In the genomic region with DNA sequence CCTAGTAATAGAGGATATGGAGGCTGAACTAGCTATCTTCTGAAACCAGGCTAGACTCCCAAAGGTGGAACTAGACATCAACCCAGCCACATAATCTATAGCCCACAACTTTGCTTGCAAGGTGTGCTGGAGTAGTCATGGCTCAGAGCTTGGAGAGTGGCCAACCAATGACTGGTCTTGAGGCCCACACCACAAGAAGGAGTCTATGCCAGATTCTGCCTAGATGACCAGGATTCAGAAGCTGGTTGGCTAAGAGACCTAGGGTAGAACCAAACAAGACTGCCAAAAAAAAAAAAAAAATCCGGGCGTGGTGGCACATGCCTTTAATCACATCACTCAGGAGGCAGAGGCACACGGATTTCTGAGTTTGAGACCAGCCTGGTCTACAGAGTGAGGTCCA, we compare ENCODE assay signal across 31 mouse cellular contexts.
"Had no signal": no experiment of that assay in that cellular context is flagged by ENCODE, and none has a peak within 500 bp of the region (broad histone marks: within the 10 kb centered on the region; RNA-seq: fewer than 3 reads in every experiment).

No protein-coding gene starts in this region.

- H3K9ac ChIP-seq: limb, embryonic 12.5 days; limb, embryonic 13.5 days; limb, embryonic 15.5 days; liver, embryonic 12.5 days; liver, embryonic 13.5 days; liver, embryonic 14.5 days; liver, embryonic 15.5 days; liver, postnatal 0 days; lung, embryonic 14.5 days; lung, embryonic 15.5 days; midbrain, embryonic 12.5 days; midbrain, embryonic 13.5 days; midbrain, embryonic 15.5 days; neural tube, embryonic 12.5 days had no signal

- H3K9me3 ChIP-seq: limb, embryonic 10.5 days; limb, embryonic 15.5 days; liver, embryonic 13.5 days; lung, embryonic 15.5 days; midbrain, embryonic 15.5 days had no signal

- H3K27me3 ChIP-seq: limb, embryonic 12.5 days; limb, embryonic 13.5 days; limb, embryonic 15.5 days; liver, embryonic 12.5 days; liver, embryonic 13.5 days; liver, embryonic 15.5 days; lung, embryonic 15.5 days; megakaryocyte, embryonic 14.5 days; midbrain, embryonic 12.5 days; midbrain, embryonic 13.5 days; midbrain, embryonic 15.5 days; neural tube, embryonic 12.5 days had no signal

- H3K36me3 ChIP-seq: limb, embryonic 10.5 days; limb, embryonic 12.5 days; limb, embryonic 13.5 days; limb, embryonic 15.5 days; liver, embryonic 12.5 days; liver, embryonic 13.5 days; liver, embryonic 15.5 days; lung, embryonic 15.5 days; midbrain, embryonic 10.5 days; midbrain, embryonic 12.5 days; midbrain, embryonic 13.5 days; midbrain, embryonic 15.5 days; neural tube, embryonic 12.5 days had no signal

- DNase-seq: left cerebral cortex, postnatal 4 days; liver; liver, embryonic 13.5 days; liver, postnatal 0 days; lung, adult 18-20 months; lung, adult 2 months; lung, embryonic 14.5 days; lung, postnatal 10 days; lung, postnatal 14 days; lung, postnatal 36 days; lung, postnatal 4 days; midbrain, embryonic 14.5 days had no signal

- H3K4me2 ChIP-seq: limb, embryonic 12.5 days; limb, embryonic 13.5 days; limb, embryonic 15.5 days; liver, embryonic 11.5 days; liver, embryonic 12.5 days; liver, embryonic 13.5 days; liver, embryonic 15.5 days; lung, embryonic 14.5 days; lung, embryonic 15.5 days; midbrain, embryonic 11.5 days; midbrain, embryonic 12.5 days; midbrain, embryonic 13.5 days; midbrain, embryonic 15.5 days; neural tube, embryonic 12.5 days had no signal

- ATAC-seq: liver, embryonic 12.5 days; liver, postnatal 0 days; lung, postnatal 0 days; midbrain, embryonic 13.5 days; midbrain, embryonic 15.5 days had no signal

- H3K4me1 ChIP-seq: limb, embryonic 10.5 days; limb, embryonic 12.5 days; limb, embryonic 13.5 days; limb, embryonic 15.5 days; liver, embryonic 12.5 days; liver, embryonic 13.5 days; liver, embryonic 15.5 days; lung, embryonic 15.5 days; megakaryocyte, embryonic 14.5 days; midbrain, embryonic 10.5 days; midbrain, embryonic 12.5 days; midbrain, embryonic 13.5 days; midbrain, embryonic 15.5 days; neural tube, embryonic 12.5 days had no signal

- H3K27ac ChIP-seq: limb, embryonic 10.5 days; limb, embryonic 12.5 days; limb, embryonic 13.5 days; limb, embryonic 15.5 days; liver, embryonic 12.5 days; liver, embryonic 13.5 days; liver, embryonic 14.5 days; liver, embryonic 15.5 days; lung, embryonic 15.5 days; macrophage; midbrain, embryonic 10.5 days; midbrain, embryonic 12.5 days; midbrain, embryonic 13.5 days; midbrain, embryonic 15.5 days; neural tube, embryonic 12.5 days had no signal

- H3K4me3 ChIP-seq: limb, embryonic 10.5 days; limb, embryonic 12.5 days; limb, embryonic 13.5 days; limb, embryonic 15.5 days; liver, embryonic 12.5 days; liver, embryonic 13.5 days; liver, embryonic 15.5 days; lung, embryonic 15.5 days; megakaryocyte, embryonic 14.5 days; midbrain, embryonic 10.5 days; midbrain, embryonic 12.5 days; midbrain, embryonic 13.5 days; midbrain, embryonic 15.5 days; myocyte; neural tube, embryonic 12.5 days had no signal
